ENCODE assay signal across 19 mouse cellular contexts in genomic region chr4:117062700-117063390, GRCm38 (mm10). TPM values are rescaled to one million over a fixed set of nuclear protein-coding genes. Genes with fewer than 3 reads are reported as not detected.
A peak's percentile ranks its signal among the peaks of the same experiment; 100 is the strongest.
DNase-seq lines count a peak whose midpoint lies in the region; ATAC-seq lines count a peak whose summit lies in the region.
"Had no signal": no experiment of that assay in that cellular context is flagged by ENCODE, and none has a peak within 500 bp of the region (broad histone marks: within the 10 kb centered on the region; RNA-seq: fewer than 3 reads in every experiment).

No protein-coding gene starts in this region.

- no peak for DNase-seq in forebrain, embryonic 11.5 days (ENCODE audit: low spot score)
- DNase-seq in kidney, postnatal 14 days, result peak; percentile 3
- DNase-seq in ZHBTc4 (ENCODE audit: low read depth, low spot score), result peak; percentile 54
- peak; percentile 18 for DNase-seq in mesoderm, embryonic 11.5 days (ENCODE audit: low read depth, low spot score)
- no peak for DNase-seq in layer of hippocampus, postnatal 36 days
- DNase-seq: cerebellum, adult 11-12 months; kidney, adult 18-20 months; right cerebral cortex, postnatal 14 days; thymus, postnatal 25 days had no signal

- H3K4me2 ChIP-seq in forebrain, embryonic 11.5 days (ENCODE audit: low read depth, low read length, severe bottlenecking), result no peak overlapping the region
- no peak overlapping the region for H3K4me2 ChIP-seq in forebrain, embryonic 13.5 days
- H3K4me2 ChIP-seq in kidney, embryonic 15.5 days, result no peak overlapping the region
- H3K4me2 ChIP-seq: heart, embryonic 15.5 days; hindbrain, embryonic 14.5 days; lung, embryonic 14.5 days had no signal

- no peak overlapping the region for H3K9ac ChIP-seq in forebrain, embryonic 11.5 days (ENCODE audit: low read length)
- H3K9ac ChIP-seq in forebrain, embryonic 13.5 days, result no peak overlapping the region
- no peak overlapping the region for H3K9ac ChIP-seq in kidney, embryonic 15.5 days
- H3K9ac ChIP-seq: heart, embryonic 15.5 days; hindbrain, embryonic 14.5 days; lung, embryonic 14.5 days had no signal

- no peak overlapping the region for H3K27ac ChIP-seq in forebrain, embryonic 11.5 days (ENCODE audit: low read depth, low read length)
- no peak overlapping the region for H3K27ac ChIP-seq in forebrain, embryonic 13.5 days
- H3K27ac ChIP-seq in kidney, embryonic 15.5 days, result no peak overlapping the region
- H3K27ac ChIP-seq: heart, embryonic 15.5 days; hindbrain, embryonic 14.5 days; layer of hippocampus, adult 2 months; left cerebral cortex, adult 2 months had no signal

- H3K9me3 ChIP-seq in forebrain, embryonic 11.5 days (ENCODE audit: control insufficient read depth, low read length), result no peaks in the 10 kb centered on the region
- H3K9me3 ChIP-seq in forebrain, embryonic 13.5 days (replicated peaks), result no peaks in the 10 kb centered on the region
- no peaks in the 10 kb centered on the region for H3K9me3 ChIP-seq in kidney, embryonic 15.5 days (replicated peaks)
- H3K9me3 ChIP-seq: heart, embryonic 15.5 days had no signal

- H3K4me3 ChIP-seq in forebrain, embryonic 11.5 days (ENCODE audit: low read depth, low read length), result no peak overlapping the region
- H3K4me3 ChIP-seq in forebrain, embryonic 13.5 days, result no peak overlapping the region
- no peak overlapping the region for H3K4me3 ChIP-seq in kidney, embryonic 15.5 days (replicated peaks)
- H3K4me3 ChIP-seq: erythroblast, embryonic 14.5 days; heart, embryonic 15.5 days; layer of hippocampus, adult 2 months; left cerebral cortex, adult 2 months had no signal

- no peaks in the 10 kb centered on the region for H3K27me3 ChIP-seq in forebrain, embryonic 11.5 days (ENCODE audit: control insufficient read depth, insufficient read depth, low read length)
- no peaks in the 10 kb centered on the region for H3K27me3 ChIP-seq in forebrain, embryonic 13.5 days
- no peaks in the 10 kb centered on the region for H3K27me3 ChIP-seq in kidney, embryonic 15.5 days
- H3K27me3 ChIP-seq: heart, embryonic 15.5 days had no signal

- peak; percentile 85 for ATAC-seq in forebrain, embryonic 11.5 days (replicated peaks; ENCODE audit: low FRiP score)
- no peak for ATAC-seq in forebrain, embryonic 13.5 days
- no peak for ATAC-seq in kidney, embryonic 15.5 days (replicated peaks; ENCODE audit: low FRiP score)
- no peak for ATAC-seq in megakaryocyte-erythroid progenitor cell, adult 5-6 weeks (replicated peaks; ENCODE audit: low FRiP score, low TSS enrichment, poor library complexity, severe bottlenecking)

- H3K36me3 ChIP-seq in forebrain, embryonic 11.5 days (ENCODE audit: control insufficient read depth, insufficient read depth, low read length), result no peaks in the 10 kb centered on the region; the same call in 1 of the 2 replicates
- H3K36me3 ChIP-seq in forebrain, embryonic 13.5 days (ENCODE audit: poor library complexity, severe bottlenecking), result peaks cover 21% of the 10 kb centered on the region
- peaks cover 77% of the 10 kb centered on the region for H3K36me3 ChIP-seq in kidney, embryonic 15.5 days

- H3K4me1 ChIP-seq in forebrain, embryonic 11.5 days (replicated peaks; ENCODE audit: control insufficient read depth, insufficient read depth, low read length), result peaks cover 2% of the 10 kb centered on the region; the same call in 1 of the 2 replicates
- peaks cover 9% of the 10 kb centered on the region for H3K4me1 ChIP-seq in forebrain, embryonic 13.5 days
- no peaks in the 10 kb centered on the region for H3K4me1 ChIP-seq in kidney, embryonic 15.5 days
- H3K4me1 ChIP-seq: heart, embryonic 15.5 days had no signal

- WGBS in forebrain, embryonic 11.5 days, result 29% methylated on average over 4 of the region's 4 CpGs
- WGBS in forebrain, embryonic 13.5 days, result 21% methylated on average over 4 of the region's 4 CpGs
- WGBS in kidney, embryonic 15.5 days, result 47% methylated on average over 4 of the region's 4 CpGs

RNA-seq across cellular contexts. Expression of gene Ptch2, which starts 33.0 kb away (rescaled TPM):
- polyA plus RNA-seq in forebrain, embryonic 11.5 days (2014; fragmentation: Nextera tagmentation; extraction: Ambion mirVana), result 5.8 and 6.4 TPM in 2 replicates
- 4.0 and 5.8 TPM in 2 replicates for polyA plus RNA-seq in forebrain, embryonic 13.5 days (2015; fragmentation: Nextera tagmentation; extraction: Ambion mirVana)
- polyA plus RNA-seq in kidney, embryonic 15.5 days (2015; fragmentation: Nextera tagmentation; extraction: Ambion mirVana), result 7.6 and 10.2 TPM in 2 replicates
- total RNA-seq in megakaryocyte-erythroid progenitor cell, adult 5-6 weeks (2014; fragmentation: Nextera tagmentation), result 0.25 TPM in 1 of 2 replicates, not detected in the other
- total RNA-seq in megakaryocyte-erythroid progenitor cell, adult 5-6 weeks (2017), result not detected in 2 replicates
- total RNA-seq in layer of hippocampus, postnatal 36 days (2021), result 1 to 10 TPM; 2.3 to 3.0 TPM
- total RNA-seq: common myeloid progenitor, adult 5-6 weeks had no signal

RNA-seq across cellular contexts. Expression of gene Eif2b3, which starts 43.6 kb away (rescaled TPM):
- 45.7 and 47.5 TPM in 2 replicates for polyA plus RNA-seq in forebrain, embryonic 11.5 days (2014; fragmentation: Nextera tagmentation; extraction: Ambion mirVana)
- polyA plus RNA-seq in forebrain, embryonic 13.5 days (2015; fragmentation: Nextera tagmentation; extraction: Ambion mirVana), result 42.5 and 45.7 TPM in 2 replicates
- polyA plus RNA-seq in kidney, embryonic 15.5 days (2015; fragmentation: Nextera tagmentation; extraction: Ambion mirVana), result 44.6 and 49.6 TPM in 2 replicates
- total RNA-seq in megakaryocyte-erythroid progenitor cell, adult 5-6 weeks (2014; fragmentation: Nextera tagmentation), result 53.5 and 56.7 TPM in 2 replicates
- 61.4 and 65.7 TPM in 2 replicates for total RNA-seq in megakaryocyte-erythroid progenitor cell, adult 5-6 weeks (2017)
- 10 to 100 TPM; 18.7 to 18.9 TPM for total RNA-seq in layer of hippocampus, postnatal 36 days (2021)

Comparison
In these comparisons a context has a peak if more than half of its experiments do, and no peak if none do; other contexts are left out.
1. DNase-seq: peak in kidney, postnatal 14 days (single experiment), ZHBTc4 (single experiment) and mesoderm, embryonic 11.5 days (single experiment); none in forebrain, embryonic 11.5 days (single experiment) and layer of hippocampus, postnatal 36 days (0 of 2).